Mouse (Mus musculus) thymus, postnatal 36 days (tissue): ENCODE measurements at regions not wholly inside any gene's neighbourhood (a gene's known extent, or its start where the extent isn't known, plus 50 kb on each side); places are given as distances from the start of the nearest gene placed in this dataset.

Experiments
- DNase-seq, 2 experiments: peaks; one replicate each; pipeline ENCODE4 v3.0.0; 2022; ENCODE audit warnings: mixed read lengths in 2 of 2

DNA sequence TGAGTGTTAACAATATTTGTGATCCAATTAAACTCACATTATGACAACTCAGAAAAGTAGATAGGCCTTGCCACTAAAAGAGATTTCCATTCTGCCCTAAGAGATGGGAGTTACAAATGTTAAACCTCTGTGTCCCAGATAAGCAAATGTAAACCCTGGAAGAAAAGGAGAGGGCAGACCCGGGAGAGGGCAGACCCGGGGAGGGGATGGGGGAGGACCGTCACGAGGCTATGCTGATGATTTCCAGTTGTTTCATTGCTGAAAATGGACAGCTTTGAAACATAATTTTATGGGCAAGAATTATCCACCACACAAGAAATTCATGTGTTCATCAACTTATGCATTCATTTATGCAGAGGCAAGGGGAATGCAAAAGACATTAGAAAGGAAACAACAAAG lies 159.7 kb upstream of the Cited2 start:
- DNase-seq, result no peak

DNA sequence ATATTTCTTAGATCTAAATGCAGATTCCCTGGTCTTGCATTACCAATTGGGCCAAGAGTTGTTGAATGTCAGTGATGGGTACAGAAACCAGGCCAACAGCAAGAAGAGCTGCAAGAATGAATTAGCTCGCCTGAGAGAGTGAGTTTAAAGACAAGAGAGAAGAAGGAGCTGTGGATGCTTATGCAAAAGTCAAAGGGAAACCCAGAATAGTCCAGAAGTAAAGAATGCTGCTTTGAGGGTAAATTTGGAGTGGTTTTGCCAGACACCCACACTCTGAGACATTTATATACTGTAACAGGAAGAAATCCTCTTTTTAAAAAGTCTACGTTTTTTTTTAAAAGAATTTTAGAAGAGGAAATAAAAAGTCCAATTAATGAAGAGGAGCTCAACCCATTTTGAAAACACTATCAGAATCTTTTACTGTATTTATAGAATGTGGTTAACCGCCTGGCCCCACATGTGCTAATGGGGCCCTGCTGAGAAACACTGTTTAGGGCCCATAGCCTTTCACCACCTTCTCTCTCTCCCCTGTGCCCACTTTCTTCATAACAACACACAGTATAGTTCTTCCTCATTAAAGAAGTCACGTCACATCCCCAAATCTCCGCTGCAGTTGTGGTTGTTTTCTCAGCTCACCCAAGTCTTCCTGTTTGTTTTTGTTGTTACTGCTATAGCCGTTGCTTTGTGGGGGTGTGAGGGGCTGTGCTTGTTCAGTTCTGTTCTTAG lies 158.0 kb upstream of the Cited2 start:
- DNase-seq, result no peak

DNA sequence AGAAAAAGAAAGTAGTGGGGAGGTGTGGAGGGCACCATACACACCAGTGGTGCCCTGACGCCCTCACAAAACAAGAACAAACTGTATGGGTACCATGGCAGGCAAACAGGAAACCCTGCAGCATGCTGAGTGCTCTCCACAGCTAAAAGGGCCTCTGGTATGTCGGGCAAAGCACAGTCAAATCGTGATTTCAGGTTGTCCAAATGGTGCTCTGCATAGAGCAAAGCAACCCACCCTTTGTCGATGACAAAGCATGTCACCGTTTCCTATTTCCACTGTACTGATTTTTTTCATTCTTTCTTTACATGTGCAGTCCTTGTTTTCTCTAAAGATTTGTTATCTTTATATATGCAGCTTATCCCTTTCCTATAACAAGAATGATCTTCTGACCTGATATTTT lies 156.0 kb upstream of the Cited2 start:
- DNase-seq, result no peak

DNA sequence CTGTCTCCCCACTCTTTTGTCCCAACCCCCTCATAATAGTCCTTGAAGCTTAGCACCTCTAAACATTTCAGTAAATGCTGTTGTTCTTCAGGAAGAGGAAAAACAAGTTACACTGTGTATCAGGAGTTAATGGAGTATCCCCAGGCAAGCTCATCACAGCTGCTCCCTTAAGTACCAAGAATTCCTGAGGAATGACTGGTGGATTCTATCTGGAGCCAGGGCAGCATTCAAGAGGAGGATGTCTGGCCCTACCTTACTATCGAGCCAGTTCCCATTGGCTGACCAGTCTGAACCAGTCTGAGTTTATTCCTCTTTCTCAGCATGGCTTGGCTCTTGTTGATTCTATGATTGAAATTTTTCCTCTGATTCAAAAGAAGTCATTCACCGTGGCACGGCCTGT lies 155.4 kb upstream of the Cited2 start:
- no peak for DNase-seq

DNA sequence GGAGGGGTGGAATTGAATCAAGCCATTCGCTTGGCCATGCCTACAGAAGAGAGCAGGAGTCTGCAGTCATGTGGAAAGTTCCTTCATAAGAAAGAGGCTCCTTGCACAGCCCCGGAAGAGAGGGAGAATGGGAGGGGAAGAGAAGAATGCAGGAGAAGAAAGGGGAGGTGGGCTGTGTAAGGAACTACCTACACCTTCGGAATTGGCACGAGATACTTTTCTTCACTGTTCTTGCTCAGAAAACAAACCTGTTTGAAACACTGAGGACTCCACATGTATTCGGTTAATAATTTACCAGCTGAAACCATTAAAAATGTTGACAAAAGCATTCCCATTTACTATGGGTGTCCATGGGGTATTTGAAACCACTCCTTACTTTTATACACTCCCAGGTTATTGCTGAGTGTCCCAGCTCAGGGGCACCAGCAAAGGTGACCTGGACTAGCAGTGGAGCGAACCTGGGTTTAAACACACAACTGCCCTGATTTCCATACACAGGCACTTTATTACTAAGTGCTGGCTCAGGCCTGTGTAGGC lies 153.4 kb upstream of the Cited2 start:
- no peak for DNase-seq

DNA sequence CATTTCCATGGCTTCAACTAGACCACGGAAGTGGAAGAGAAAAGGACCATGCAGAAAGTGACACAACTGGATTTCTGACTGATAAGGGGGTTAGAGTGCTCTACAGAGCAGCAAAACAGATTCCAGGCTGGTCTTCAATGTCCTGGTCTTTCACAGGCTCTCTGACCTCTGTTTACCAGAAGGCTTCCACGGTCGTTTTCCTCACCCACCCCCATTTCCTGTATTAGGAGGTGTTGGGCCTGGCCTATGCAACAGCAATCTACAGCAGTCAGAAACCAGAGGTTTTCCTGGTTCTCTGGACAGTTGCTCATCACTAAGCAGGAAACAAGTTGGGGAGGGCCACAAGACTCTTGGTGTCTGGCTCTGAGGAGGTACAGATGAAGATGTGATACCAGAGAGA lies 148.1 kb upstream of the Cited2 start:
- DNase-seq, result no peak

DNA sequence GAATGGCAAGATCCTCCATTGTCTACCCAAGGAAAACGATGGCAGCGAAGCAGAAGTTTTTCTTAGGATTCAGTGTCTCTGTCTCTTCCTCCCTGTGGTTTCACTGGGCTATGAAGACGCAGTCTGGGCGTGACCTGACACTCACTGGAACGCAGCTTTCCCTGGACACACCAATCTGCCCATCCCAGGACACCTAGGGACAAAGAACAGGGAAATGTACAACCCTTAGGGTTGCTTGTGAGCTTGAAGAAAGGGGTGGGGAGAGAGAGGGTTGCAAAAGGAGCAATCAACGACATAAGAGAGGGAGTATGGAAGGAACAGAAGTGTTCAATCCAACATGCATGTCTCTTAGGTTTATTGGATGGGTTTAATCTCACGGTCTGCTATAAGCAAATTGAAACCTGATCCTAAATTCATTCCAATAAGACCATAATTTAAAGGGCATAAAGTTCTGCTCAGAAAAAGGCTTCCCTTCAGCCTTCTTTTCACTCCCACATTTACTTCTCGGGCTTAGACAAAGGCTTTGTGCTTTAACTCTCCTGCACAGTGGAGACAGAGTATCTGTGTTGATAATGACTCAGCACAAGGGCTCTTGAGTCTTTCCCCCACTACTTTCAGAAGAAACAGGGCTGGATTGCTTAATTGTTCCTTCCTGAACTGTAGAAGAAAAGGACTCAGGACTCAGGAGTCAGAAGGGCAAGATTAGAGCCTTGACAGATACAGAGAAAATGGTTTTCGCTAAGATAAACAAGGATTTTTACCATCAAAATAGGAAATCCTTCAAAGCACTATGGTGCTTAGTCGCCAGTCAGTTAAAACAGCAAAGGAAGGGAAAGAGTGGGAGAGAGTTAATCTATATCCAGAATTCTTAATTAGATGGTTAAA lies 147.3 kb upstream of the Cited2 start:
- DNase-seq, result no peak

DNA sequence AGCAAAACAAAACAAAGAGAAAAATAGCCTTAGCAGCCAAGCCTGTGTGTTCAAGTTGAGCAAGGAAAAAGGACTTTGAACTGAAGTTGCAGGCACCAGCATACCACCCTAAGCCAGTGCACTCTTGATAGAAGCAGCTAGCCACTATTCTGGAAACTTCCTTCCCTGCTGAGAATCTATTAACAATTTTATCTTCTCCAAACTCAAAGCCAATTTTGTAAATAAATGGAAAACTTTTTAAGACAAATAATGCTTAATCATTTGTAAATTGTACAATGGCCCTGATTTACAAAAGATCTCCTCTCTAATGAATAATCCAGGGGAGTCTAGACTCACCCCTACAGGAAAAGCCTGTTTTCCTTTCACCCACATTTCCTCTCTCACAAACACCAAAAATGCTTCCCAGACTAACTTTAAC lies 146.7 kb upstream of the Cited2 start:
- no peak for DNase-seq

DNA sequence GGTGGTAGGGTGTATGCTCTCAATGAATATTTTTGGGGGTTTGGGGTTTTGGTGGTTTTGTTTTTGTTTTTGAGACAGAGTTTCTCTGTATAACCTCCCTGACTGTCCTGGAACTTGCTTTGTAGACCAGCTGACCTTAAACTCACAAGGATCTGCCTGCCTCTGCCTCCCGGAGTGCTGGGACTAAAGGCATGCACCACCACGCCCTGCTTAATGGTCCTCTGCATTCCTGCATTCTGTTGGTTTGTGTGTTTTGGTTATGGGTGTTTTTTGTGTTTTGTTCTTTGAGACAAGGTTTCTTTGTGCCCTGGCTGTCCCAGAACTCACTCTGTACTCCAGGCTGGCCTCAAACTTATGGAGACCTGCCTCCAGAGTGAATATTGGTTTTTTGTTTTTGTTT lies 143.6 kb upstream of the Cited2 start:
- DNase-seq, result no peak

DNA sequence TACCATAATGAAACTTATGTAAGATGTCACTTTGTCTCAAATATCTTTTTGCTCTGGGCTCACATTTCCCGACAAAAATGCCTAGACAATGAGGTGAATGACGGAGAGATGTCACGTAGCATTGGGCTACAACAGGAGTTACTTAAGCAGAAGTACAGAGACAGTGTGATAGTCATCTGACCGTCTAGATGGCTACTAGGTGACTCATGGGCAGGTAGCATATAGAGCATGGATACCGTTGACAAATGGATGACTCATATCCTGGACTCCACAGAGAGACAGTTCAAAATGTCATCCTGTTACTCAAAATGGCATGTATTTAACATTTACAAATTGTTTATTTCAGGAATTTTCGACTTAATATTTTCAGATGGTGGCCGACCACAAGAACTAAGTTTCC lies 138.2 kb upstream of the Cited2 start:
- no peak for DNase-seq

DNA sequence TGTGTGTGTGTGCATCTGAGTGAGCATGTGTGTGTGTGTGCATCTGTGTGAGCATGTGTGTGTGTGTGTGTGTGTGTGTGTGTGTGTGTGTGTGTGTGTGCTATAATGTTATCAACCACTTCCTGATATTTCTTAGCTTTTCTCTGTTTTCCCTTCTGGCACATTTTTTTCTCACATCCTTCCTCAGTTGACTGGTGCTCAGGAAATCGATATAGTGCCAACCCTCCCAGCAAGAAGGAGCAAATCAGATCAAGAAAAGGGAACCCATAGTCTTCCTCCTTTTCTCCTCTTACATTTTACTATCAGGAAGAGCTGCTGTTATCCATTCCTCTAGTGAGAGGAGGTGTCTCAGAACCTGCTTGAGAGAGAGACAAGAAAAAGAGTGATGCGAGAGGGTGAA lies 136.1 kb upstream of the Cited2 start:
- no peak for DNase-seq

DNA sequence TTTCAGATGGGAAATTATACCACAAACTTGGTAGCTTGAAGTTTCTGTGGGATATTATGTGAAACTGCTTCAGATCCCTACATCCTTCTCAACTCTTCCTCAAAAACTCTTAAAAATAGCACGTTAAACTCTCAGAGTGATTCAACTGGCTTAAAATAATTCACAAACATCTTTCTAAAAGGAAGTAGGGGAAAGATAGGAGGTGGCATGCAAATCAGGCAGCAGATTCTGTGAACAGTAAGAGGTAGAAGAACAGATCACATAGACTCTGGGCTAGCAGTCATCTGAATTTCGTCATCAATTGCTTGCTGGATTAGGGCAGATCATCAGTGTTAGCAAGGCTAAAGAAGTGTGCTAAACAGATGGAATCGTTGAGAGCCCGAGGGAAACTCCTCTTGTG lies 133.9 kb upstream of the Cited2 start:
- DNase-seq, result no peak

DNA sequence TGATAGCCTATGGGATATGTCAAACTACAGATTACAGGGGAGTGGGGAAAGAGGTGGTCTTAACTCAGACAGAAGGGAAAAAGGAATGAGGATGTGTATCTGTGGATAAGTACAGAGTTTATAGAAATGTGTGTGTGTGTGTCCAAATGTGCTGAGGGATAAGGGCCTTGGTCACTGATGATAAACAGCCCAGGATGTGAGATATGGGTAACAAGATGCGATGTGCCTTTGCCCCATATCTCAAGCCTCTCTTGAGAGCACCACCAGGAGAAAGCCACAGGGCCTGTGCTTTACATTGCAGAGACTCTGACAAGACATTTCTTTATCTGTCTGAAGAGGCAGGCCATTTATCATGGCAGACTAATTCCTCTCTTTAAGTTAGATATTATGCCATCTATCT lies 132.8 kb upstream of the Cited2 start:
- DNase-seq, result no peak

DNA sequence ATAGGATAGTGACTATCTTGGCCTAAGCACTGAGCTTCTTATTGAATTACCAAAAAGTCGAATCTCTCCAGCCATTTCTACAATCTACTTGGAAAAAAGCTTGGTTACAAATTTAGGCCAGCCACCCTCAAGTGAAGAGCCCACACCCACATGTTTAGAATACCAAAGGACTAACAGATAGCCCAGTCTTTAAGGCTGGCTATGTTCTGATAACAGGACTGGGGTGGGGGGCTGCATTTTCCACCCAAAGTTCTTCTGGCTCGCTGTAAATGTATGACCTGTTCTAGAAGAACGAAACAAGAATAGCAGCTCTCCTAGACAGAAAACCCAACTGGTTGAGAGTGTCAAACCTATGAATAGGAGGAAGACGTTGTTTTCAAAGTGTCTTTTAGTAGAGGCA lies 130.6 kb upstream of the Cited2 start:
- no peak for DNase-seq

DNA sequence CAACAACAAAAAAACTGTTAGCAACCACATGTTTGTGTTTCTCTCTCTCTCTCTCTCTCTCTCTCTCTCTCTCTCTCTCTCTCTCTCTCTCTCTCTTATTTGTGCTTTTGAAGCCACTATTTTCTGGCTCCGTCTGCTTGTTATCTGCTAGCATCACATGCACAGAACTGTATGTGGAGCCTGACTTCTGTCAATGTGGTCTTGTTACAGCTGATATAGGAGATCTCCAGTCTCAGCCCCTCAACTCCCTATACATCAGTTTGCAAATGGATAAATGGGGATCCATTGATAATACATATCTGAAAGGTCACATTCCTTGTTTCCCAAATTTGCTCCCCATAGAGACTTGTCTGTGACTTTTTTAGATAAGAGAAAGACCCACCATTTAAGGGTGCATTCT lies 126.9 kb upstream of the Cited2 start:
- DNase-seq, result no peak

DNA sequence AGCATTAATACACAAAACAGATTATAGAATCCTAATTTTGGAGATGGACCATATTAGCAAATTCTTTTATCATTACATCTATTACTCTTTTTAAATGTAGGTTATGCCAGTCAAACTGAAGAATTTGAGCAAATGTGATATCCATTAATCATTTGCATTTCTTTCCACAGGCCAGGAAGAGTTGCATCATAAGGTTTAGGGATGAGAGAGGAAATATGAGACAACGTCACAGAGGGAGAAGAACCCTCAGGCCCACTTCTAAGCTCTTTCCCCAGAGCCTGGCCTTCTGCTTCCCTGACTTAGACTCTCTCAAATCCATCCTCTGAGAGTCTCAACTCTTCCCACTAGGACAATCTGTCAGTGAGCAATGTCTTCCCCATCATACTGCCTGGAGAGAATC lies 126.3 kb upstream of the Cited2 start:
- DNase-seq, result no peak

DNA sequence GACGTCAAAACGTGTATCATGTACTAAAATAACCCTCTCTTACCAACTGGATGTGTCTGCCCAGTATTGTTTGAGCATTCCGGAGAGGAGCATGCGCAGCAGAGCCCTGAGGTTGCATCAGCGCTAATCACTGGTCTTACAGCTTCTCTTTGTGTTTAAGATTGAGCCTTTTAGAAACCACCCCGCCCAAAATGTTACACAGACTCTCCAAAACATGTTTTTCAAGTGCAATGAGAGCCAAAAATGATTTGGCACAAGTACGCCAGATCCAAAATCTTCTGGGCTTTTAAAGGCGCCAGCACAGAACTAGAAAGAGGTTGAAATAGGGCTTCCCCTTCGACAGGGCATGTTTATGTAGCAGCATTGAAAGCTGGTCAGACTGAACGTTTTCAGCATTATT lies 123.8 kb upstream of the Cited2 start:
- DNase-seq, result no peak

DNA sequence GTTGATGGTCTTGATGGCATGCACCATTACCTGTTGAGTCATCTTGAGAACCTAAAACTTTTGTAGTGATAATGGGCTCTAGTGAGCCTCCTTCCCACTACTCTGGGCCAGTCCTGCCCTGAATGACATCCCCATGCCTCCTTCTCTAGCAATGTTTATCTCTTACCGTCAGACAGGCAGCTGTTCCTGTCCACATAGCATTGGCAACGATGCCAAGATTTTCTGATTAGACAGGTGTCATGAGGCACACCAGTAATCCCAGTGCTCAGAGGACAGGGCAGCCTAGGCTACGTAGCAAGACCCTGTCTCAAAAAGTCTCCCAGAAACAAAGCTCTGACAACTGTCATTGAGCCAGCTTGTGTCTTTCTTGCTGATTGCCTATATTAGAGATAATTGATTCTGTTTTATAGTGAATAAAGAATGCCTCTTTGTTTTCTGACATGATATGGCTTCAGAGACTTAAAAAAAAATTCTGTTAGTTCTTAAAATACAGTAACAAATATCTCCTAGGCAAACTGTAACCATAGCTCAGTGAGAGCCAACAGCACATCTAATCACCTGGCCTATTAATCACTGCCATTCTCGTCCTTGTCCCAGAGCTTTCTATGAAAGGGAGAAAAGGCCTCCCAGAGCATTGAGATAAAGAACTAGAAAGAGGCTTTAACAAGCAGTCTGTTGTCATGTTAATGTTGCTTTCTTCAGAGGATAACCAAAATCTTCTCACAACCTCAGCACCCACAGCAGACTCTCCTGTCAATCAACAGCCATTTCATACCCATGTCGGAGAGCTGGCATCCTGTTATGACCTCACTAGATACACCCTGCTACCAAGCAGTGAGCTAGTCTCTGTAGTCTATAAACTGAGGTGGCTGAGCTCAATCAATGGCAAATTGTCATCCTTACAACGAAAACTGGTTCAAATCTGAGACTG lies 122.9 kb upstream of the Cited2 start:
- no peak for DNase-seq

DNA sequence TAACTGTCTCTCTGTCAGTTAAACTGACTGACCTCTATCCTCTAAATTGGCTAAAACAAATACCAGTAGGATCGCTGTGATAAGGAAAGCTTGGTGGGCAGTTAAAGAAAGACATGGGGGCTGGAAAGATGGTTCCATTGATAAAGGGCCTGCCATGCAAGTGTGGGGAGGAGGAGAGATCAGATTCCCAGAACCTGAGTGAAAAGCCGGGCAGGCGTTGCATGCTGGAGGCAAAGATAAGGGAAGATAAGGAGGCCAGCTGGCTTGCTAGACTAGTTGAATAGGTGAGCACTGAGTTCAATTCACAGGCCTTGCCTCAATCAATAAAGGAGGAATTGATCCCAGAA lies 122.3 kb upstream of the Cited2 start:
- no peak for DNase-seq

DNA sequence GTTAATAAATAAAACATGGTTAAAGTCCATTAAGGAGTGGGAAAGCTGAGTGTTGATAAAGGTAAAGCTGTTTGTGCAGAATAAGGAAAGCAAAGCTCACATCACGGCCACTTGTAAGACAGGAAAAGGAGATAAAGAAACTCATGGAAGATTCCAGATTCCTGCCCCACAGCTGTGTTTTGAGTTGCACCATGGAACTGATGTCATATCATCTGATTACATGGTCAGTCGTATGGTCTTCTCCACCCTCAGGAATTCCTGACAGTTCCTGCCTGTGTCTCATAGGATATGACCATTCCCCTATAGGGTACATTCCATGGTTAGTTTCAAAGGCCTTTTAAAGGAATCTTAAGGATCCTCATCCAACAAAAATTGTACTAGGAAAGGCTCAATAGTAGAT lies 120.6 kb upstream of the Cited2 start:
- DNase-seq, result no peak

DNA sequence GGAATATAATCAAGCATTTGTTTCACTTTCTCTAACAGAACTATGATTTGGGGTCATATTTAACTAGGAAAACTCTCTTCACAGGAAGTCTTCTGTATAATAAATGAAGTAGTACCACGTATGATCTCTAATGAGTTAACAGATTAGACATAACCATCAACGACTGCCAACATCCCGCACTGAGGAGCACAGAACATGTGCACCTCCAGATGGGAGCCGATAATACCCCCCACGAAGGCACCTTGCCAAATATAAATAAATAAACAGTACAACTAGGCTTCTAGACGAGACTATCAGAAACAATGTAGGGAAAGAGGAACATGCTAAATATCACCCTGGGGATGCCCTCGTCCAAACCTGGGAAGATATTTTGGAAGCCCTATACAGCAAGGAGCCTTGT lies 114.8 kb upstream of the Cited2 start:
- DNase-seq, result no peak

DNA sequence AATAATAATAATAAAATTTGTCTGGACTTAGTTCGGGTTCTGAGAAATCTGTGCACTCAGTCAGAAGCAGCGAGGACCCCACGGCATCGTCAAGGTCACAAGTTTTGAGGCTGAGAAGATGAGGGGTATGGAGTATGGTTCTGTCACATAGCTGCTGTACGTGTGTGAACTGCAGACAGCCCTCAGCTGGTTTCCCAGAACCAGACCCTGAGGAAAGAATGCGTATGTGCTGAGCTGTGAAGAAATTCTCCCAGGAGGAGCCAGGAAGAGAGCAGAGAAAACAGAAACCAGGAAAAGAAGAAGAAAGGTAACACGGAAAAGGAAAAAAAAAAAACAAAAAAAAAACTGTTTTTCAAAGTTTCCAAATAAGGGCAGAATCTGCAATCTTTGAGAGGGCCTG lies 112.4 kb upstream of the Cited2 start:
- DNase-seq, result no peak

DNA sequence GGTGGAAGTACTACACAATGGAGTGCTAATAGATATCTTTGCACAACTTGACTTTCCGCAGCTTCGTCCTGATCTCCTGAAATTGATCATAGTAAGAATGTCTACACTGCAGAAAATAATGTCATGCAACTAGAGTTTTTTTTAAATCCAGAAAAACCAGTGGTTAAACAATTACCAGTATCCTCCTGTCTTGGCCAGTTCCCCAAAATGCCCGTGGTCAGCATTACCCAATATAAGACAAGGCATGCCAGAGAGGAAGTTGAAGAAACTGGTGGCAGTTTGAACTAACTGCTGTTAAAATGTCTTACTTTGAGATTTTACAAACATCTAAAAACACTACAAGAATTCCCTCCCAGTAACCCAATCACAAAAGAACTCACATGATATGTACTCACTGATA lies 109.7 kb upstream of the Cited2 start:
- no peak for DNase-seq
